Mouse (Mus musculus): ENCODE results near the gene Hoxb1. TPM values are rescaled to one million over a fixed set of nuclear protein-coding genes. Genes with fewer than 3 reads are reported as not detected.

Gene Hoxb1
- polyA plus RNA-seq, 1 experiment from 2014 or later, result 0.12 TPM

DNA sequence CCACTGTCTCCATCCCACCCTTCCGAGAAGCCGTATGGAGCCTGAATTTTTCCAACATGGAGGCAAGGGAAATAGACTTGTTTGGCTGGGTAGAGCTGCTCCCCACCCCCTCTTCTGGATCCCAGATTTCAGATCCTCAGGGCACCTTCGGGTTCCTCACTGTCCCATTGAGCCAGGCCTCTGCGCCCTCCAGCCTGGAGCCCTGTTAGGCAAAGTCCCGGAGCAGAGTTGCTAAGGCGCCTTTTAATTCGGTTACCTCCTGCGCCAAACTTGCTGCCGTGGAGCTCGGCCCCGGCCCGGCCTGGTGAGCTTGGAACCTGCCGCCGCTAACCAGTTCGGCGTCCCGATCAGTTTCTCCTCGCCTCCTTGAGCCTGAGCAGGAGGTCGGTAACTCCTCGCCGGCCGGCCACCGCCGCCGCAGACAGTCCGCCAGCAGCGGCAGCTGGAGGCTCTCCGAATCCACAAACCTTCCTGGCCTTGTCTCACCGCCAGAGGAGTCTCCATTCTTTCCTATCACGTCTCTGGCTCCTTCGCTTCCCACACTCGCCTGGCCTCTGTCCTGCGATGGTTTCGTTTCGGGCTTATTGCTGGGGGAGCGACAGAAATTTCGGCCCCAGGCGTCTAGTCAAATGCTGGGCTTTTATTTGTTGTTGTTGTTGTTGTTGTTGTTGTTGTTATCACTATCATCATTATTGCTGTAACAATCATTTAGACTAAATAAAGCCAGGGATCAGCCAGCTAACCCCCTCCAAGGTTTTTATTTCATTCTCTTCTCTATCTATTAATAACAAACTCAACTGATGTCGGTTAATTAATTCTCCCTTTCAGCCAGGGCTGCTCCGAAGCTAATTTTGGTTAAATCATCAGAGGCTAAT, 23.6 kb upstream of the Hoxb1 start:
- Histone ChIP-seq H3K9me3 (ENCODE audit: low read length) (no peaks in the 10 kb centered on the region), H3K27me3 (ENCODE audit: insufficient read depth, low read length) (no peaks in the 10 kb centered on the region), H3K4me2 (replicated peaks; ENCODE audit: low read depth, low read length) (peak overlapping the region; percentile 90), H3K9ac (replicated peaks; ENCODE audit: low read length) (peak overlapping the region; percentile 81), H3K4me1 (ENCODE audit: insufficient read depth, low read length) (peaks cover 93% of the 10 kb centered on the region), H3K27ac (ENCODE audit: low read length) (peak overlapping the region; percentile 99), H3K36me3 (ENCODE audit: insufficient read depth, low read length) (peaks cover 31% of the 10 kb centered on the region), H3K4me3 (ENCODE audit: low read length) (peak overlapping the region; percentile 43)
- 4% methylated on average over 40 of the region's 40 CpGs for WGBS
- ATAC-seq (ENCODE audit: low FRiP score, low TSS enrichment), result no peak

DNA sequence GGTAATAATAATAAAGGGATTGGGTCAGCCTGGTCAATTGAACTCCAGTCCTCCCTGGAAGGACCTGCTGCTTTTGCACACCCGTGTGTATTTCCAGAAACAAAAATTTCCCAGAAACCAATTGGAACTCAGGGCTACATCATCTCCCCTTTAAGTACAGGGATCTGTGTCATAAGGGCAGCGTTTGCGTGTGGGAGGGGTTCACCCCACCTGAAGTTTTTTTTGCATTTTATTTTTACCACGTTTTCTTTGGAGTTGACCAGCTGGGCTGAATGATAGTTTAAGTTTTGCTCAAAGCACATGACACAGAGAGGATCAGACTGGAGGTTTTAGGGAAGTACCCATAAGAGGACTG, 23.0 kb upstream of the Hoxb1 start:
- WGBS, result 9% methylated on average over 4 of the region's 4 CpGs
- peak overlapping the region; percentile 99 for H3K27ac ChIP-seq (ENCODE audit: low read length)
- peak overlapping the region; percentile 90 for H3K4me2 ChIP-seq (replicated peaks; ENCODE audit: low read depth, low read length)
- H3K4me3 ChIP-seq (ENCODE audit: low read length), result peak overlapping the region; percentile 43
- peaks cover 91% of the 10 kb centered on the region for H3K4me1 ChIP-seq (ENCODE audit: insufficient read depth, low read length)
- H3K9ac ChIP-seq (replicated peaks; ENCODE audit: low read length), result peak overlapping the region; percentile 81
- no peak for ATAC-seq (ENCODE audit: low FRiP score, low TSS enrichment)
- peaks cover 31% of the 10 kb centered on the region for H3K36me3 ChIP-seq (ENCODE audit: insufficient read depth, low read length)
- no peaks in the 10 kb centered on the region for H3K27me3 ChIP-seq (ENCODE audit: insufficient read depth, low read length)
- H3K9me3 ChIP-seq (ENCODE audit: low read length), result no peaks in the 10 kb centered on the region

DNA sequence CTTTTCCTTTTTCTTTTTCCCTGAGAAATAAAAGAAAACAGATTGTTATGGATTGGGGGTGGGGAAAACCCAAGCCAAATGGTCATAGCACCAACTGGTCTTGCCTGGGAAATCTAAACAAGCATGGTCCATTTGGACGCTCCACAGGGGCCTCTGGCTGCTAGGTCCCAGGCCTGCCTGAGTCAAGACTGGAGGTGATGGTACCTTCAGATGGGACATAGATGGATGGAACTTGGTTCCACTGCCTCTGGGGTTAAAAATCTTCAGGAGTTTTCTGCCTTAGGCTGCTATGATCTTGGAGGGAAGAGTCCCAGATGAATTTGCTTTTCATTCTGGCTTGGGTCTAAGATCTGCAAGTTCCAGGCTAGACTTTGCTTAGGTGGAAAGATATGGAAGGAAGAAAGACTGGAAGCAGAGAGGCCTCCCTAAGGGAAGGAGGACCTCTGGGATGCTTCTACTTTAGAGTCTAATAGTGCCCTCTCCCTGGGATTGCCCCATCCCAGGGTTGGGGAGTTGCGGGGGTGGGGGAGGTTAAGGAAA, 22.3 kb upstream of the Hoxb1 start:
- peaks cover 90% of the 10 kb centered on the region for H3K4me1 ChIP-seq (ENCODE audit: insufficient read depth, low read length)
- peak overlapping the region; percentile 99 for H3K27ac ChIP-seq (ENCODE audit: low read length)
- peaks cover 28% of the 10 kb centered on the region for H3K36me3 ChIP-seq (ENCODE audit: insufficient read depth, low read length)
- H3K27me3 ChIP-seq (ENCODE audit: insufficient read depth, low read length), result no peaks in the 10 kb centered on the region
- H3K4me2 ChIP-seq (replicated peaks; ENCODE audit: low read depth, low read length), result peak overlapping the region; percentile 90
- H3K9me3 ChIP-seq (ENCODE audit: low read length), result no peaks in the 10 kb centered on the region
- peak overlapping the region; percentile 68 for H3K9ac ChIP-seq (replicated peaks; ENCODE audit: low read length)
- no peak for ATAC-seq (ENCODE audit: low FRiP score, low TSS enrichment)
- H3K4me3 ChIP-seq (ENCODE audit: low read length), result peak overlapping the region; percentile 19
- 34% methylated on average over 2 of the region's 2 CpGs for WGBS

DNA sequence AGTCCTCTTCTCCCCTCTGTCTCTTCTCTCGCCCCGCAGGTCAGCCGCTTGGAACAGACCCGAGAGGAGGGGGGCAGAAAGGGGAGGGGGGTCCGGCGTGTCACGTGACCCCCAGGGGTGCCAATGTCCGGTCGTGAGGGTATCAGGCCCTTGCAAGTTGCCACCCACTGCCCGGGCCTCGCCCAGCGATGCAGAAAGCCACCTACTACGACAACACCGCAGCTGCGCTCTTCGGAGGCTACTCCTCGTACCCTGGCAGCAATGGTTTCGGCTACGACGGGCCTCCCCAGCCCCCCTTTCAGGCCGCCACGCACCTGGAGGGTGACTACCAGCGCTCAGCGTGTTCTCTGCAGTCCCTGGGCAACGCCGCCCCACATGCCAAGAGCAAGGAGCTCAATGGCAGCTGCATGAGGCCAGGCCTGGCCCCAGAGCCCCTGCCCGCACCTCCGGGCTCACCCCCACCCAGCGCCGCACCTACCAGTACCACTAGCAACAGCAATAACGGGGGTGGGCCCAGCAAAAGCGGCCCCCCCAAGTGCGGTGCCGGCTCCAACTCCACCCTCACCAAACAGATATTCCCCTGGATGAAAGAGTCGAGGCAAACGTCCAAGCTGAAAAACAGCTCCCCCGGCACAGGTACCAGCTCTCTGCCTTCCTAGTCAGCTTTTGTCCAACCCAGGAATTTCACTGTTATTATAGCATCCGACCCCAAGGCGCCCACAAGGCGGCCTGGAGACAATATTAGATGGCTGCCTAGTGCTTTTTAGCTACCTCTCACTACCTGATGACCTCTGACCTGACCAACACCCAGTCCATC, 21.3 kb upstream of the Hoxb1 start:
- peaks cover 28% of the 10 kb centered on the region for H3K36me3 ChIP-seq (ENCODE audit: insufficient read depth, low read length)
- H3K9ac ChIP-seq (replicated peaks; ENCODE audit: low read length), result peak overlapping the region; percentile 68
- H3K27ac ChIP-seq (ENCODE audit: low read length), result peak overlapping the region; percentile 99
- H3K4me3 ChIP-seq (ENCODE audit: low read length), result peak overlapping the region; percentile 18
- no peaks in the 10 kb centered on the region for H3K9me3 ChIP-seq (ENCODE audit: low read length)
- H3K4me2 ChIP-seq (replicated peaks; ENCODE audit: low read depth, low read length), result peak overlapping the region; percentile 90
- ATAC-seq (ENCODE audit: low FRiP score, low TSS enrichment), result peak; percentile 25; the same call in 1 of the 2 replicates
- peaks cover 90% of the 10 kb centered on the region for H3K4me1 ChIP-seq (ENCODE audit: insufficient read depth, low read length)
- 21% methylated on average over 40 of the region's 40 CpGs for WGBS
- H3K27me3 ChIP-seq (ENCODE audit: insufficient read depth, low read length), result no peaks in the 10 kb centered on the region

DNA sequence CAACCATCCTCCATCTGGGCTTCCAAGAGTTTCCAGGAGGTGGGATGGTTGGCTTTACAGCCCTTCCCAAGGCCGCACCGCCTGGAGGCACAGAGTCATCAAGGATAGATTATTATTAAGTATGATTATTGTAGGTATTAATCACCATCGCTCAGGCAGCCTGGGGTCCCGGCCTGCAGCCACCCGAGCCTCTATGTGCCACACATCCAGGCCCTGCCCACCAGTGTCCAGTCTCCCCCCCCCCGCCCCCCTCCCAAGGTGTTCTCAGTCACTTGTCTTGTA, 20.7 kb upstream of the Hoxb1 start:
- Histone ChIP-seq H3K27ac (ENCODE audit: low read length) (peak overlapping the region; percentile 99), H3K4me2 (replicated peaks; ENCODE audit: low read depth, low read length) (peak overlapping the region; percentile 90), H3K27me3 (ENCODE audit: insufficient read depth, low read length) (no peaks in the 10 kb centered on the region), H3K36me3 (ENCODE audit: insufficient read depth, low read length) (peaks cover 28% of the 10 kb centered on the region), H3K4me1 (ENCODE audit: insufficient read depth, low read length) (peaks cover 90% of the 10 kb centered on the region), H3K9ac (replicated peaks; ENCODE audit: low read length) (peak overlapping the region; percentile 68), H3K4me3 (ENCODE audit: low read length) (peak overlapping the region; percentile 37), H3K9me3 (ENCODE audit: low read length) (no peaks in the 10 kb centered on the region)
- no peak for ATAC-seq (ENCODE audit: low FRiP score, low TSS enrichment)
- WGBS, result 23% methylated on average over 6 of the region's 6 CpGs

DNA sequence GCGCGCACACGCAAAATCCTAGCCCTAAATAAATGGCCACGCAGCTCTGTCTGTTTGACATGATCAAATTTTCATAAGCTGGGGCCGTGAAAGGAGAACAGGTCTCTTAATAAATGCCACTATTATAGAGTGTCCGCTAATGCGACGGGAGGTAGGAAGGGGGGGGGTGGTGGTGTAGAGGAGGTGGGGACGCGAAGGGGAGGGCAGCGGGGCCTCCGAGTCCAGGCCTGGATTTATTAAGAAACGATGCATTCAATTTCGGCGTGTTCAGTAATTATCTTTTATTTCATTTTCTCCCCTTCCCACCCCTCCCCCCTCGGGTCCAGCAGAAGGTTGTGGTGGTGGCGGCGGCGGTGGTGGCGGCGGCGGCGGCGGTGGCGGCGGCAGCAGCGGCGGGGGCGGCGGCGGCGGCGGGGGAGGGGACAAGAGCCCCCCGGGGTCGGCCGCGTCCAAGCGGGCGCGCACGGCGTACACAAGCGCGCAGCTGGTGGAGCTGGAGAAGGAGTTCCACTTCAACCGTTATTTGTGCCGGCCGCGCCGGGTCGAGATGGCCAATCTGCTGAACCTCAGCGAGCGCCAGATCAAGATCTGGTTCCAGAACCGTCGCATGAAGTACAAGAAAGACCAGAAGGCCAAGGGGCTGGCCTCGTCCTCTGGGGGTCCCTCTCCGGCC, 20.2 kb upstream of the Hoxb1 start:
- H3K27ac ChIP-seq (ENCODE audit: low read length), result peak overlapping the region; percentile 99
- H3K4me2 ChIP-seq (replicated peaks; ENCODE audit: low read depth, low read length), result peak overlapping the region; percentile 90
- H3K36me3 ChIP-seq (ENCODE audit: insufficient read depth, low read length), result peaks cover 28% of the 10 kb centered on the region
- no peak for ATAC-seq (ENCODE audit: low FRiP score, low TSS enrichment)
- 7% methylated on average over 39 of the region's 56 CpGs for WGBS
- peaks cover 89% of the 10 kb centered on the region for H3K4me1 ChIP-seq (ENCODE audit: insufficient read depth, low read length)
- H3K9me3 ChIP-seq (ENCODE audit: low read length), result no peaks in the 10 kb centered on the region
- no peaks in the 10 kb centered on the region for H3K27me3 ChIP-seq (ENCODE audit: insufficient read depth, low read length)
- peak overlapping the region; percentile 68 for H3K9ac ChIP-seq (replicated peaks; ENCODE audit: low read length)
- peak overlapping the region; percentile 37 for H3K4me3 ChIP-seq (ENCODE audit: low read length)

DNA sequence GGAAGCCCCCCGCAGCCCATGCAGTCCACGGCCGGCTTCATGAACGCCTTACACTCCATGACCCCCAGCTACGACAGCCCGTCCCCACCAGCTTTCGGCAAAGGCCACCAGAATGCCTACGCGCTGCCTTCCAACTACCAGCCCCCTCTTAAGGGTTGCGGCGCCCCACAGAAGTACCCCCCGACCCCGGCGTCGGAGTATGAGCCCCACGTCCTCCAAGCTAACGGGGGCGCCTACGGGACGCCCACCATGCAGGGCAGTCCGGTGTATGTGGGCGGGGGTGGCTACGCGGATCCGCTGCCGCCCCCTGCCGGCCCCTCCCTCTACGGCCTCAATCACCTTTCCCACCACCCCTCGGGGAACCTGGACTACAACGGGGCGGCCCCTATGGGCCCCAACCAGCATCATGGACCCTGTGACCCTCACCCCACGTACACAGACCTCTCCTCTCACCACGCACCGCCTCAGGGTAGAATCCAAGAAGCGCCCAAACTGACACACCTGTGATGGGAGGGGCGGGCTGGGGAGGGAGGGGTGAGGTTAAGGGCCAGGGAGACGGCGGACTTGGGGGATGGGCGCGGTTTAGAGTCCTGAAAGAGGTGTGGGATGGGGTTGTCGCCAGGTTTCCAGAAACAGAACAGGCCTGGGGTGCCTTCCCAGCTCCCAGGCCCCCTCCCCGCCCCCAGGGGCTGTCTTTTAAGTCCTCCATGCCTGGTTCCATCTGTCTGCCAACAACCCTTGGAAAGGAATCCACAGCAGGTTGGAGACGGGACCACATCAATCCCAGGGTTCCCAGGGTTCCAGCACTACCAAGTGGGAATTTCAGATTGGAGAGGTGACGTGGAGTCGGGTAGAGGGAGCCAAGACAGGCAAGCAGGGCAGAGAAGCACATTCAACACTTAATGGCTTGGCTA, 19.4 kb upstream of the Hoxb1 start:
- H3K4me2 ChIP-seq (replicated peaks; ENCODE audit: low read depth, low read length), result peak overlapping the region; percentile 90
- peaks cover 28% of the 10 kb centered on the region for H3K36me3 ChIP-seq (ENCODE audit: insufficient read depth, low read length)
- peaks cover 93% of the 10 kb centered on the region for H3K4me1 ChIP-seq (ENCODE audit: insufficient read depth, low read length)
- peak overlapping the region; percentile 37 for H3K4me3 ChIP-seq (ENCODE audit: low read length)
- no peaks in the 10 kb centered on the region for H3K27me3 ChIP-seq (ENCODE audit: insufficient read depth, low read length)
- ATAC-seq (ENCODE audit: low FRiP score, low TSS enrichment), result no peak
- peak overlapping the region; percentile 99 for H3K27ac ChIP-seq (ENCODE audit: low read length)
- H3K9ac ChIP-seq (replicated peaks; ENCODE audit: low read length), result peak overlapping the region; percentile 68
- 11% methylated on average over 45 of the region's 45 CpGs for WGBS
- H3K9me3 ChIP-seq (ENCODE audit: low read length), result no peaks in the 10 kb centered on the region

DNA sequence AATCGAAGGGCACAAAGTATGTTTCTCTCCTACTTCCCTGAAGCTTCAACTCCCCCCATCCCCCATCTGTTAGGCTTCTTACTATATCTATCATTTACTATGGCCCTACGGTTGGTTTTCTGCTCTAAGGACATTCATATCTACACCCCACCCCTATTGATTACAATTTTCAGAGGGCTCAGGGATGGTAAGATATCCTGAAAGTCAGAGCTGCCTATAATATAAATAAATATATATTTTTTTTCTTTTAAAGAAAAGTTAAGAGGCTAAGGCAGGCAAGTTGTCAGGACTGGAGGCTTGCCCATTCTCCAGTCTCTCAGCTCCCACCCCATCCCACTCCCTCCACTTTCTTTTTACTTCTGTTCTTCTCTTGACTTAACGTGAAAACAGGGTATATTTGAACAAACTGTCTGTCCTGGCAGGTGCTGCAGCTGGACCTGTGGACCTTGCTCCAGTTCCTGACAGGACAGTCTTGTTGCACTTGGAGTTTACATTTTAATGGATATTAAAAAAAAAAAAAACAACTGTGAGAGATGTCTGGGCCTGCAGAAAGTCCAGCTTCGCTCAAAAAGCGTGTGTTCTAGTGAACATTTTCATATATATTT, 18.5 kb upstream of the Hoxb1 start:
- Histone ChIP-seq H3K27me3 (ENCODE audit: insufficient read depth, low read length) (no peaks in the 10 kb centered on the region), H3K27ac (ENCODE audit: low read length) (peak overlapping the region; percentile 99), H3K9me3 (ENCODE audit: low read length) (no peaks in the 10 kb centered on the region), H3K4me3 (ENCODE audit: low read length) (no peak overlapping the region), H3K9ac (replicated peaks; ENCODE audit: low read length) (peak overlapping the region; percentile 68), H3K4me1 (ENCODE audit: insufficient read depth, low read length) (peaks cover 89% of the 10 kb centered on the region), H3K36me3 (ENCODE audit: insufficient read depth, low read length) (peaks cover 28% of the 10 kb centered on the region), H3K4me2 (replicated peaks; ENCODE audit: low read depth, low read length) (no peak overlapping the region; the same call in 1 of the 2 replicates)
- 42% methylated on average over 5 of the region's 5 CpGs for WGBS
- ATAC-seq (ENCODE audit: low FRiP score, low TSS enrichment), result no peak
